Mouse (Mus musculus): ENCODE measurements at regions not wholly inside any gene's neighbourhood (a gene's known extent, or its start where the extent isn't known, plus 50 kb on each side); places are given as distances from the start of the nearest gene placed in this dataset.
A peak's percentile ranks its signal among the peaks of the same experiment; 100 is the strongest.

- H3K9ac ChIP-seq (ENCODE audit: control insufficient read depth, low read depth, low read length, poor library complexity, severe bottlenecking), result no peak overlapping the region
These were observed 259.2 kb upstream of the Tbl1xr1 start for GRCm38 (mm10) chr3:21816968-21817858.

DNA sequence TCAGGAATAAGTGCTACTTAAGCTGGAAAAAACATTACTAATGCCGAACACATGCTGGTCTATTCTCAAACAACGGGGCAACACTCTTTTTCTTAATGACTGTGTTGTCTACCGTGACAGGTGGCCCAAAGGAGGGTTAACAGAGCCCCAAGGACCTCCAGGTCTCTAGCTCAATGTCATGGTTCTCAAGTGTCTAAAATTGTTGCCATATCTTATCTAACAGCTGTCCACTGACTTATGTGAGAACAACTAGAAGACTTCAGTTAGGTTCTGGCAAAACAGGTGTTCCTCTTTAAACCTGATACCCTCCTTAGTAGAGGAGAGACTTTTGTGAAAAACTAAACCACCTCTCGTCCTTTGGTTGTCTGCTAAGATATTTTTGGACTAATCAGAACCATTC is 257.4 kb upstream of the Tbl1xr1 start:
- no peak overlapping the region for H3K27ac ChIP-seq (ENCODE audit: control insufficient read depth, low read depth, low read length)
- TF ChIP-seq SMC3 (IDR thresholded peaks at IDR 0.05; ENCODE audit: low read depth, low read length) (no peak), EP300 (IDR thresholded peaks at IDR 0.05; ENCODE audit: low read depth in 1 of 2, low read length in 2 of 2) (peak in 1 of 2 experiments; percentile 37; a peak in 1 of 4 replicates), TCF12 (IDR thresholded peaks at IDR 0.05; ENCODE audit: low read depth, low read length) (0 out of 2 replicates have a peak, but pooled peaks have one; percentile 8), JUND (IDR thresholded peaks at IDR 0.05; ENCODE audit: low read depth, low read length) (no peak)
- no peaks in the 10 kb centered on the region for H3K79me2 ChIP-seq (ENCODE audit: control insufficient read depth, insufficient read depth, low read length, poor library complexity)
- H3K27me3 ChIP-seq (ENCODE audit: control insufficient read depth in 1 of 2, insufficient read depth in 2 of 2, low read length in 2 of 2), result no peaks in the 10 kb centered on the region
- no peak overlapping the region for H3K9ac ChIP-seq (ENCODE audit: control insufficient read depth, low read depth, low read length, poor library complexity, severe bottlenecking)
- H3K4me3 ChIP-seq (ENCODE audit: control insufficient read depth in 1 of 2, insufficient read depth in 1 of 2, low read depth in 2 of 2, low read length in 2 of 2), result no peak overlapping the region
- DNase-seq (ENCODE audit: low read depth, low spot score), result no peak
- H3K9me3 ChIP-seq (replicated peaks; ENCODE audit: insufficient read depth, low read length), result no peaks in the 10 kb centered on the region
- H3K4me1 ChIP-seq (ENCODE audit: control insufficient read depth in 1 of 2, insufficient read depth in 2 of 2, low read length in 2 of 2), result 0 out of 4 replicates have a peak, but pooled peaks cover 0 to 2% of the 10 kb centered on the region in 2 experiments
- peaks cover 0 to 2% of the 10 kb centered on the region in 2 experiments; a peak in 2 of 4 replicates for H3K36me3 ChIP-seq (ENCODE audit: control insufficient read depth in 1 of 2, insufficient read depth in 2 of 2, low read length in 2 of 2)

More at GRCm38 (mm10) chr3:21816968-21817858, 259.2 kb upstream of the Tbl1xr1 start:
- no peak for TF ChIP-seq POLR2AphosphoS5 (IDR thresholded peaks at IDR 0.05; ENCODE audit: borderline replicate concordance, low read depth, low read length)
- no peak for TF ChIP-seq USF1 (IDR thresholded peaks at IDR 0.05; ENCODE audit: low read depth, low read length)
- TF ChIP-seq EP300 (IDR thresholded peaks at IDR 0.05; ENCODE audit: low read depth in 1 of 2, low read length in 2 of 2), result no peak
- TF ChIP-seq HCFC1 (IDR thresholded peaks at IDR 0.05; ENCODE audit: low read depth, low read length), result no peak
- TF ChIP-seq RAD21 (IDR thresholded peaks at IDR 0.05; ENCODE audit: low read depth, low read length), result no peak
- TF ChIP-seq ELF1 (IDR thresholded peaks at IDR 0.05; ENCODE audit: low read depth, low read length), result no peak
- TF ChIP-seq CTCF (IDR thresholded peaks at IDR 0.05 in 2 of 3, conservative IDR thresholded peaks at IDR 0.05 in 1 of 3; ENCODE audit: control insufficient read depth in 1 of 3, insufficient read depth in 1 of 3, low read depth in 2 of 3, low read length in 3 of 3, poor library complexity in 1 of 3, severe bottlenecking in 1 of 3), result no peak
- no peak for TF ChIP-seq MAX (IDR thresholded peaks at IDR 0.05; ENCODE audit: low read length)
- no peak for TF ChIP-seq TBP (IDR thresholded peaks at IDR 0.05; ENCODE audit: low read depth, low read length)
- TF ChIP-seq MYB (IDR thresholded peaks at IDR 0.05; ENCODE audit: low read depth, low read length), result no peak
- TF ChIP-seq KAT2A (conservative IDR thresholded peaks at IDR 0.05; ENCODE audit: low read depth, low read length), result no peak
- TF ChIP-seq BHLHE40 (IDR thresholded peaks at IDR 0.05; ENCODE audit: borderline replicate concordance, low read depth, low read length), result no peak
- TF ChIP-seq POLR2AphosphoS2 (IDR thresholded peaks at IDR 0.05; ENCODE audit: low read length), result no peak
- TF ChIP-seq NELFE (IDR thresholded peaks at IDR 0.05; ENCODE audit: low read depth, low read length), result no peak
- no peak for TF ChIP-seq MEF2A (IDR thresholded peaks at IDR 0.05; ENCODE audit: extremely low read depth, insufficient replicate concordance, low read depth, low read length, poor library complexity, severe bottlenecking)
- TF ChIP-seq NRF1 (IDR thresholded peaks at IDR 0.05; ENCODE audit: insufficient read depth, low read depth, low read length, poor library complexity, severe bottlenecking), result no peak
- no peak for TF ChIP-seq SMC3 (IDR thresholded peaks at IDR 0.05; ENCODE audit: low read depth, low read length)
- TF ChIP-seq USF2 (IDR thresholded peaks at IDR 0.05; ENCODE audit: borderline replicate concordance in 1 of 2, insufficient read depth in 1 of 2, low read depth in 1 of 2, low read length in 2 of 2), result no peak
- TF ChIP-seq RCOR1 (IDR thresholded peaks at IDR 0.05; ENCODE audit: low read depth, low read length), result no peak
- H3K27ac ChIP-seq (ENCODE audit: control insufficient read depth, low read depth, low read length), result no peak overlapping the region
- no peak for DNase-seq (ENCODE audit: low read depth, low spot score)
- H3K4me1 ChIP-seq (ENCODE audit: control insufficient read depth in 1 of 2, insufficient read depth in 2 of 2, low read length in 2 of 2), result 0 out of 4 replicates have a peak, but pooled peaks cover 0 to 2% of the 10 kb centered on the region in 2 experiments
- peaks cover 0 to 2% of the 10 kb centered on the region in 2 experiments; a peak in 2 of 4 replicates for H3K36me3 ChIP-seq (ENCODE audit: control insufficient read depth in 1 of 2, insufficient read depth in 2 of 2, low read length in 2 of 2)
- no peak overlapping the region for H3K4me3 ChIP-seq (ENCODE audit: control insufficient read depth in 1 of 2, insufficient read depth in 1 of 2, low read depth in 2 of 2, low read length in 2 of 2)
- H3K9me3 ChIP-seq (replicated peaks; ENCODE audit: insufficient read depth, low read length), result no peaks in the 10 kb centered on the region
- no peaks in the 10 kb centered on the region for H3K27me3 ChIP-seq (ENCODE audit: control insufficient read depth in 1 of 2, insufficient read depth in 2 of 2, low read length in 2 of 2)
- H3K79me2 ChIP-seq (ENCODE audit: control insufficient read depth, insufficient read depth, low read length, poor library complexity), result no peaks in the 10 kb centered on the region

Data from MEL (cell line).